Mouse (Mus musculus): Measurements from ENCODE around the gene Gm48551.

Gene Gm48551

DNA sequence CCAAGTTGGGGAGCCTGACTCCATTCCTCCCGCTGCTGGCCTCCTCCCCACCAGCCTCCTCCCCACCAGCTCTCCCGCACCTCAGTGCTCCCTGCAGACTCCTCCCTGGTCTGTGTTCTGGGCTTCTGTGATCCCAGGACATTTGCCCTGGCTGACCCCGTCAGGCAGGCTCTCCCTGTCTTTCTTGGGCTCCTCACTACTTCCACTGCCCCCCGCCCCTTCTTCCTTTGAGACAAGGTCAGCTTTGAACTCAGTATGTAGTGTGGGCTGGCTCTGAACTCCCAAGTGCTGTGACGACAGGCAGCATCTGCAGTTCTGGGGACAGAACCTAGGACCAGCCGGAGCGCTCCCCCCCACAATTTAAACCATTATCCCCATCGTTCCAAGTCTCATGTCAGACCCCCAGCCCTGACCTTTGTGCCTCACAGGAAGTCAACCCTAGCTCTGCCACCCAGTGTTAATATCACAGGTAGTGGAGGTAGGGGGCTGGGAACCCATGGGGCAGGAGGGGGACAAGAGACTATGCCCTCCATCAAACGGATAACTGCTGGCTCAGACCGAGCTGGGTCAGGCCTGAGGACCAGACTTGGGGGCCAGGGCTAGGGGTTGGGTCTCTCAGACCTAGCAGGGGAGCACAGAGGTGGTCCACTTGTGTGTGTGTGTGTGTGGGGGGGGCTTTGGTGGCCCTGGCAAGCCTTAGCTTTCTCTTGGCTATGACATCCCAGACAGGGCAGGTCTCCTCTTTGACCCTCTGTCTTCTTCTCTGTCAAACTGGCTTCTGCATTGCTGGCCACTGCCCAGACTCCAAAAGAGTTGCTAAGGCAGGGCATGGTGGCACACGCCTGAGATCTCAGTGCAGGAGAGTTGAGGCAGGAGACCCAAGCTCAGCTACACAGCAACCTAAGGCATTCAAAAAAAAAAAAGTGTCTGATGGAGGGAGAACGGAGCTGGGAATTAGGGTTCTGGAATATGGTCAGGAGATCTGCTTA, 33.3 kb downstream of the Gm48551 start:
- no peak for DNase-seq (ENCODE audit: low read depth, low spot score)

- DNase-seq (ENCODE audit: low read depth, low spot score), result no peak
These were observed 34.2 kb downstream of the Gm48551 start for GRCm38 (mm10) chr10:81418216-81419070.

- DNase-seq (ENCODE audit: low read depth, low spot score), result no peak
These were observed 35.1 kb downstream of the Gm48551 start for GRCm38 (mm10) chr10:81419111-81419928.

GRCm38 (mm10) chr10:81420191-81420767, 36.0 kb downstream of the Gm48551 start:
- no peak for DNase-seq (ENCODE audit: low read depth, low spot score)

DNA sequence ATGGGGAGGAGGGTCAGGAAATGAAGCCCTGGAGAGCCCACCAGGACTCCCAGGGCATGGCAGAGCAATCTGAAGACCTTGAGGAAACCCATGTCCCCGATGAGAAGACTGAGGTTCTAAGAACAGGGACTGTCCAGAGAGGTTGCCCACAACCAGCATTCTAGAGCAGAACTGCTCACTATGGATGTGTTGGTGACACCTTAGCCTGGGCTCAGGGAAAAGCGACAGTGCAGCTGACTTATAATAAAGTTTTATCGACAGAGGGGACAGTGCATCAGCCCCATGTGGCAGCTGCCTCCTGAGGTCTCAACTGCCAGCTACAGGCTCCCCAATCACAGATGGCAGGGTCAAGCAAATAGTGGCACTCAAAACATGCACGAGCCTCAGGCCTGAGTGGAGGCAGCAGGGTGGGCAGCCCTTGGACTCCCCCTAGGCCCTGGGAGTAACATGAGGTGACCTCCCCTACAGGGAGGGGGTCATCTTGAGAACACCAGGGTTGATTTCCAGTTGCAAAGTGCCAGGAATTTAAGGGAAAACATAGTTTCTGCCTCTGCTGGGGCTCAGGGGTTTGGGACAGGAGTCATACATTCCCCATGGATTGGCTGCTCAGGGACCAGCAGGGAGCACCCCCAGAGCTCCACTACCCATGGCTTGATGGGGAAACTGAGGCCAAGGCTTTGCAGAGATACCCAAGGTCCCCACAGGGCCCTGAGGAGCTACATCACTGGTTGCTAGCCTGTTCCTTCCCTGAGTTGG, 37.0 kb downstream of the Gm48551 start:
- DNase-seq (ENCODE audit: low read depth, low spot score), result no peak

DNA sequence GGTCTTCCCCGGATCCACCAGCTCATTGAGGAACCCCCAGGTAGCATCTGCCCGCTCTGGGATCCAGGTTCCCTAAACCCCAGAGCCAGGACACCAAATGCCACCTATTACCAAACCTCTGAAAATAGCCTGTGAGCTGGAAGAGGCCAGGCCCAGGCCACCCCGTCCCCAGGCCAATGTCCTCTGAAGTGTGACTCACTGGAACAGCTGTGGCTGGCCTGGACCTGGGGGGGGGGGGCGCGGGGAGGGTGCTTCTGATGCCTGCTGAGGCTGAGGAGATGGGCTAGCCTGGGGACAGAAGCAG, 37.5 kb downstream of the Gm48551 start:
- DNase-seq (ENCODE audit: low read depth, low spot score), result no peak

- no peak for DNase-seq (ENCODE audit: low read depth, low spot score)
These were observed 37.9 kb downstream of the Gm48551 start for GRCm38 (mm10) chr10:81422191-81422590.

DNA sequence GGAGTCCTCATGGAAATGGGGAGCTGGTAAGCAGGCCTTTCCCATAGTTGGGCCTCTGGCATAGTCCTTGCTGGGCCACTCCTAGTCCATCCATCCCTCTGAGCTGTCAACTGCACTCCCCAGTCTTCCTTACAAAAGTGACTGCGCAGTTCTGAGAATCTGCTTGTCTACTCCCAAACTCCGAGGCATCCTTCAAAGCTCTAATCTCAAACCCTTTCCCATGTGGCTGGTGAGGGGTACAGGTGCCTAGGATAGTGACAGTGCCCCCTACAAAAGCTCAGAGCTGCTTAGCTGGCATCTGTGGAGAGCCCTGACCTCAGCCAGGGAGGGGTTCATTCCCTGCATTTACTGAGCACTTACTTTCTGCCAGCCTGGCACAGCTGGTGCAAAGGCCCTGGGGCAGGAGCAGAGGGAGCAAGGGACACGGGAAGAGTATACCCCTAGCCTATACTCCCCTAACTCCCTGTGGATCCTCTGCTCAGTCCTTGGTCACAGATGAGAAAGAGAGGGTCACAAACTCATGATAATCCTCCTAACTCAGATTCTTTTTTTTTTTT, 38.5 kb downstream of the Gm48551 start:
- DNase-seq (ENCODE audit: low read depth, low spot score), result no peak

DNA sequence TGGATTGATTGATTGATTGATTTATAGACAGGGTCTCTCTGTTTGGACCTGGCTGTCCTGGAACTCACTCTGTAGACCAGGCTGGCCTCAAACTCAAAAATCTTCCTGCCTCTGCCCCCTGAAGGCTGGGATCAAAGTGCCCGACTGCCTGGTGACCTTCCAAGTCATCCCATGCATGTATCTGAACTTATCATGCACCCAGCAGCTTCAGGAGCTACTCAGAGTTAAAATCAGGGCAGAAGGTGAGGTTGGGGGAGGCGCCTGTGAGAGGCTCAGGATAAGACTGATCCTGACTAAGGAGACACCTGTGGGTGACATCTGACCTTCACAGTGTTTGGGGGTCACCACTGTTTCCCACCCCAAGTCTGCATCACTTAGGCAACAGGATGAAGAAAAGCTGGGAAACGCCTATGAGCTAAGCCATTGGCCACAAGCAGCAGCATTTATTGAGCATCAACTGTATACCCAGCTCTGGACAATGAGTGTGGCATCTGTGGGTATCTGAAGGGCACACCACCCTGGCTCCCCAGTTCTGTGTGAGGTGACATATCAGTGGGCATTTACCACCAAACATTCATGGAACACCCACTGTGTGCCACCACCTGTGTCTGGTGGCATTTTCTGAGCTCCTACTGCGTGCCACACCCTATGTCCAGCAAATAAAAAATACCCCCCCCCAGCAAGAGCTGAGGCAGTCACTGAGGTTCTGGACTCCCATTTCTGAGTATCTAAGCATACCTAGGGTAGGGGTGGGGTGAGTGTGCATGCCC, 39.4 kb downstream of the Gm48551 start:
- no peak for DNase-seq (ENCODE audit: low read depth, low spot score)

GRCm38 (mm10) chr10:81424246-81425051, 40.2 kb downstream of the Gm48551 start:
- no peak for DNase-seq (ENCODE audit: low read depth, low spot score)

- DNase-seq (ENCODE audit: low read depth, low spot score), result no peak
These were observed 41.1 kb downstream of the Gm48551 start for GRCm38 (mm10) chr10:81425236-81425850.

DNA sequence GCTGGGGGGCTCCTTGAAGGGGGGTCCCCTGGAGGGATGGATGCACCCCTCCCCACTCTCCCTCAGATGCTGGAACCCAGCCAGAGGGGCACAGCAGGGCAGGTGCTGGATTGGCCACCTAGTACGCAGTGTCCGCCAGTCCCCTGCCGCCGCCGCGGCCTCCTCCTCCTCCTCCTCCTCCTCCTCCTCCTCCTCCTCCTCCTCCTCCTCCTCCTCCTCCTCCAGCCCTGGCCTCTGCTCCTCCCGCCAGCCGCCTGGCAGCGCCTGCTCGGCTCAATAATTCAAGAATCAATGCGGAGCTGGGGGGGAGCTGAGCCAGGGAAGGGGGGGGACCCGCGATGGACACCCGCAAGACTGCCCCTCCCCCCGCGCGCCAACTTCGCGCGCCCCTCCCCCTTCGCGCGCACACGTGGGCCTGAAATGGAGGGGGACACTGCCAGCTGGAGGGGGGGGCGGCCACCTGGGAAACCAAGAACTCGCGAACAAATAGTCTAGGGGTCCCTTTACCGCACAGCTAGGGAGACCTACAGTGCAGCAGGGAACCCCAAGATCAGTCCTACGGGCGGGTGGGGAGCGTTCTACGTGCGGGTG, 41.9 kb downstream of the Gm48551 start:
- DNase-seq (ENCODE audit: low read depth, low spot score), result no peak

- DNase-seq (ENCODE audit: low read depth, low spot score), result no peak
These were observed 42.6 kb downstream of the Gm48551 start for GRCm38 (mm10) chr10:81426897-81427296.

GRCm38 (mm10) chr10:81427327-81427726, 43.1 kb downstream of the Gm48551 start:
- DNase-seq (ENCODE audit: low read depth, low spot score), result no peak

- DNase-seq (ENCODE audit: low read depth, low spot score), result no peak
These were observed 43.7 kb downstream of the Gm48551 start for GRCm38 (mm10) chr10:81427804-81428506.

GRCm38 (mm10) chr10:81428507-81428870, 44.2 kb downstream of the Gm48551 start:
- DNase-seq (ENCODE audit: low read depth, low spot score), result no peak

GRCm38 (mm10) chr10:81429092-81429491, 44.8 kb downstream of the Gm48551 start:
- no peak for DNase-seq (ENCODE audit: low read depth, low spot score)

Measured in brain, embryonic 18.5 days (tissue).